Mouse (Mus musculus) megakaryocyte, embryonic 14.5 days (primary cell): ENCODE results near the gene Col16a1.

Experiments
- FLI1 ChIP-seq: IDR thresholded peaks from 2 replicates; pipeline ENCODE4 v1.6.1; 2012; ENCODE audit warnings: low read length, inconsistent platforms, mixed read lengths
- GATA1 ChIP-seq: IDR thresholded peaks from 3 replicates; pipeline ENCODE4 v1.6.1; 2012; ENCODE audit warnings: mixed read lengths, low read length, inconsistent platforms, borderline replicate concordance

- TF ChIP-seq FLI1 (no peak), GATA1 (no peak)
These were observed 73.9 kb downstream of the Col16a1 start for GRCm38 (mm10) chr4:130121560-130121959.
